26 mouse cellular contexts compared by ENCODE assay signal in the genomic region with DNA sequence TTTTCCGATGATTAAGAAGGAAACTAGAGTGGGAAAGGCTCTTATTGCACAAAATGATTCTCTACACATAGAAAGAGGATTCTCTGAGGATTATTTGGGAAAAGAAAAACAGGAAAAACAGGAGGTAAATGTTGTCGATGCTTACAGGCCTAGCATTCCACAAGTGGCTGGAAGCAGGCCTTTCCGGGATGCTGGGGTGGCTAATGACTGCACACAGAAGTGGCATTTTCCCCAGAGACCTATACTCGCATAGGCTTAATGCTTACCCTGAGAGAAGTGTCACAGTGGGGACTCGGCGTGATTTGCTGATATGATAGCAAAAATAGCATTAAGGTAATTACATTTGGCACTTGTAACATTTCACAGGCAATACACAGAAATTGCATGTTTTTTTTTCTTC.
"Had no signal": no experiment of that assay in that cellular context is flagged by ENCODE, and none has a peak within 500 bp of the region (broad histone marks: within the 10 kb centered on the region; RNA-seq: fewer than 3 reads in every experiment).

No protein-coding gene starts in this region.

- H3K27me3 ChIP-seq: intestine, embryonic 15.5 days; limb, embryonic 13.5 days; limb, embryonic 15.5 days; liver, embryonic 12.5 days had no signal

- DNase-seq: gastrocnemius, adult 2 months; gastrocnemius, postnatal 10 days; gastrocnemius, postnatal 25 days; heart, adult 2 months; heart, postnatal 10 days; heart, postnatal 4 days; kidney, adult 18-20 months; kidney, adult 8-10 months; kidney, postnatal 10 days; kidney, postnatal 4 days; layer of hippocampus, adult 9-11 months; layer of hippocampus, postnatal 36 days; left cerebral cortex, postnatal 4 days had no signal

- H3K4me2 ChIP-seq: heart, embryonic 11.5 days; hindbrain, embryonic 12.5 days; hindbrain, embryonic 14.5 days; intestine, embryonic 15.5 days; limb, embryonic 13.5 days; limb, embryonic 15.5 days; liver, embryonic 12.5 days had no signal

- H3K27ac ChIP-seq: gastrocnemius, adult 2 months; heart, adult 2 months; hindbrain, embryonic 10.5 days; hindbrain, embryonic 12.5 days; hindbrain, embryonic 14.5 days; intestine, embryonic 15.5 days; layer of hippocampus, adult 2 months; limb, embryonic 13.5 days; limb, embryonic 15.5 days; liver, embryonic 12.5 days; liver, embryonic 14.5 days had no signal

- H3K9me3 ChIP-seq: hindbrain, embryonic 10.5 days; hindbrain, embryonic 12.5 days; intestine, embryonic 15.5 days; limb, embryonic 13.5 days; limb, embryonic 15.5 days; liver, embryonic 12.5 days had no signal

- ATAC-seq: hindbrain, embryonic 16.5 days; inflammation-experienced regulatory T-cells, adult 6 months; intestine, embryonic 15.5 days; intestine, postnatal 0 days; liver, embryonic 12.5 days had no signal

- H3K4me1 ChIP-seq: hindbrain, embryonic 10.5 days; hindbrain, embryonic 12.5 days; intestine, embryonic 15.5 days; limb, embryonic 13.5 days; liver, embryonic 12.5 days had no signal

- H3K36me3 ChIP-seq: hindbrain, embryonic 10.5 days; hindbrain, embryonic 12.5 days; intestine, embryonic 15.5 days; limb, embryonic 13.5 days; limb, embryonic 15.5 days; liver, embryonic 12.5 days had no signal

- H3K4me3 ChIP-seq: gastrocnemius, adult 2 months; heart, adult 2 months; hindbrain, embryonic 10.5 days; hindbrain, embryonic 12.5 days; intestine, embryonic 15.5 days; layer of hippocampus, adult 2 months; limb, embryonic 13.5 days; limb, embryonic 15.5 days; liver, embryonic 12.5 days had no signal

- H3K9ac ChIP-seq: hindbrain, embryonic 12.5 days; hindbrain, embryonic 14.5 days; intestine, embryonic 15.5 days; limb, embryonic 13.5 days; limb, embryonic 15.5 days; liver, embryonic 12.5 days; liver, embryonic 14.5 days had no signal
